Mouse (Mus musculus): ENCODE data around the gene Rbfox1. TPM values are rescaled to one million over a fixed set of nuclear protein-coding genes. Genes with fewer than 3 reads are reported as not detected.
A peak's percentile ranks its signal among the peaks of the same experiment; 100 is the strongest.

Rbfox1 gene
- polyA plus RNA-seq, 1 experiment from 2014 or later, result 4.6 TPM

DNA sequence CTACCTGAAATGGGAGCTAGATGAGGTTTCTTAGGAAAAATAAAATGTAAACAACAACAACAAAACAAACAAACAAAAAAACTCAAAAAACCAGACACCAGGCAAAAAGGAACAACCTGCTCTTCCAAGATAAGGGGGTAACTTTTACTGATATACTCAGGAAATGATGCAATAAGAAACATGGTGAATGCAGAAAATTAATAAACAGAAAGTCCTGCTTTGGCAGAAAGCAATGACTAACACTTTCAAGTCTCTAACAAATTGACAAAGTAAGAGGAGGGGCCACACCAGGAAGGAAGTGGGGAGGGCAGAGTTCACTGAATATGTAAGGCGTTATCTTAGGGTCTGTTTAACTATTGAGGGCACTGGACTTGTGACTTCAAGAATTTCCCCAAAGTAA lies 234.3 kb downstream of the Rbfox1 start:
- no peaks in the 10 kb centered on the region for H3K27me3 ChIP-seq (ENCODE audit: control insufficient read depth, insufficient read depth, low read length)
- H3K4me3 ChIP-seq (ENCODE audit: low read depth, low read length), result no peak overlapping the region
- DNase-seq (ENCODE audit: low spot score) (peak; percentile 5), ATAC-seq (replicated peaks; ENCODE audit: low FRiP score) (no peak)
- H3K9ac ChIP-seq (ENCODE audit: low read length), result no peak overlapping the region
- no peaks in the 10 kb centered on the region for H3K4me1 ChIP-seq (replicated peaks; ENCODE audit: control insufficient read depth, insufficient read depth, low read length)
- no peaks in the 10 kb centered on the region for H3K9me3 ChIP-seq (ENCODE audit: control insufficient read depth, low read length)
- no peak overlapping the region for H3K4me2 ChIP-seq (ENCODE audit: low read depth, low read length, severe bottlenecking)
- no peak overlapping the region for H3K27ac ChIP-seq (ENCODE audit: low read depth, low read length)
- WGBS, result 65% methylated on average over 1 of the region's 1 CpGs
- no peaks in the 10 kb centered on the region for H3K36me3 ChIP-seq (ENCODE audit: control insufficient read depth, insufficient read depth, low read length)

DNA sequence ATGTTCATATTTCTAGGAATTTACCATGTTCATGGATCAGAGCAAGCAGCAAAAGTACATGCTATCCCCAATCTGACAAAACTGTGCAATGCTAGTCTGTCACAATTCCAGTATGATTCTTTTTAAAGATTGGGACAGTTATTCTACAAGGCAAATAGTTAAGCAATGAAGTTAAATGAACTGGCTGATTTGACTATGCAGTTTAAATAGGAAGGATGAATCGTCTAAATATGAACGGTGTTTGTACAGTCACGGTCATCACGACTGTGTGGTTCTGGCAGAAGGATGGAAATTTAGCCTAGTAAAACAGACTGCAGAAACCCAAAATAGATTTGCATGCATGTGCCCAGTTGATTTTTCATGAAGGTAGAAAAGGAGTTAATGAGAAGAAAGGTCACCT lies 236.1 kb downstream of the Rbfox1 start:
- 95% methylated on average over 4 of the region's 4 CpGs for WGBS
- Histone ChIP-seq H3K9me3 (ENCODE audit: control insufficient read depth, low read length) (no peaks in the 10 kb centered on the region), H3K4me2 (ENCODE audit: low read depth, low read length, severe bottlenecking) (no peak overlapping the region), H3K27me3 (ENCODE audit: control insufficient read depth, insufficient read depth, low read length) (no peaks in the 10 kb centered on the region), H3K4me1 (replicated peaks; ENCODE audit: control insufficient read depth, insufficient read depth, low read length) (no peaks in the 10 kb centered on the region), H3K4me3 (ENCODE audit: low read depth, low read length) (no peak overlapping the region), H3K9ac (ENCODE audit: low read length) (no peak overlapping the region), H3K27ac (ENCODE audit: low read depth, low read length) (no peak overlapping the region), H3K36me3 (ENCODE audit: control insufficient read depth, insufficient read depth, low read length) (no peaks in the 10 kb centered on the region)
- DNase-seq (ENCODE audit: low spot score), result no peak
- ATAC-seq (replicated peaks; ENCODE audit: low FRiP score), result no peak

DNA sequence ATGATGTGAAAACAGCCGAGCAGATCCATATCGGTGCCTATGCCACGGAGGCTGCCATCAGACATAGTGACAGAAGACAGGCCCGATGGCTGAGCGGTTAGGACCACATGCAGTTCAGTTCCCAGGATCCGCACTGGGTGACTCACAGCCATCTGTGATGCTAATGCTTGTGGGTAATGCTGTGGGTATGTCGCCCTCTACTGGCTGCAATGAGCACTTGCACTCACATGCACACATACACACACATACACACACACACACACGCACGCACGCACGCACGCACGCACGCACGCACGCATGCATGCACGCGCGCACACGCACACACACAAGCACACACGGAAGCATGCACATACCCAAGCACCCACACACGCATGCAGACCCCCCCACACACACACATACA lies 237.7 kb downstream of the Rbfox1 start:
- no peaks in the 10 kb centered on the region for H3K9me3 ChIP-seq (ENCODE audit: control insufficient read depth, low read length)
- H3K9ac ChIP-seq (ENCODE audit: low read length), result no peak overlapping the region
- no peak overlapping the region for H3K27ac ChIP-seq (ENCODE audit: low read depth, low read length)
- ATAC-seq (replicated peaks; ENCODE audit: low FRiP score) (no peak), DNase-seq (ENCODE audit: low spot score) (peak; percentile 35)
- no peaks in the 10 kb centered on the region for H3K27me3 ChIP-seq (ENCODE audit: control insufficient read depth, insufficient read depth, low read length)
- WGBS, result 96% methylated on average over 22 of the region's 22 CpGs
- no peaks in the 10 kb centered on the region for H3K36me3 ChIP-seq (ENCODE audit: control insufficient read depth, insufficient read depth, low read length)
- no peaks in the 10 kb centered on the region for H3K4me1 ChIP-seq (replicated peaks; ENCODE audit: control insufficient read depth, insufficient read depth, low read length)
- H3K4me3 ChIP-seq (ENCODE audit: low read depth, low read length), result no peak overlapping the region
- no peak overlapping the region for H3K4me2 ChIP-seq (ENCODE audit: low read depth, low read length, severe bottlenecking)

DNA sequence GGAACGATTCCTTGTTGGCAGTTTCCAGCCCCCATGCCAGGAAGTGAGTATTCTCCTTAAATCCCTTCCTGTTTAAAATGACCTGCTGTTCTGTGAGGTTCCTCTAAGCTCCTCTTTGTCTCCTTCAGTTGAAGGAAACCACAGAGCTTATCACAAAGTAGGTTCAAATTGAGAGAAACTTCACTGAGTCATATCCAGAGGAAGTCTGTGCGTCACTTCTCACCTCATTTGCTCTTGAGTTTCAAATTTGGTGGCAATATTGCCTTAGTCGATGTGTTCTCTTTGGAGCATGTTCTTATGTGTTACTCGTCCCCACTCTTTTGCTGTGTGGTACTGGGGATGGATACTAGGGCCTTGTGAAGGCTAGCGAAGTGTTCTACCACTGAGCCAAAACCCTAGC lies 243.2 kb downstream of the Rbfox1 start:
- Histone ChIP-seq H3K4me3 (ENCODE audit: low read depth, low read length) (no peak overlapping the region), H3K27ac (ENCODE audit: low read depth, low read length) (no peak overlapping the region), H3K9ac (ENCODE audit: low read length) (no peak overlapping the region), H3K4me2 (ENCODE audit: low read depth, low read length, severe bottlenecking) (no peak overlapping the region), H3K9me3 (ENCODE audit: control insufficient read depth, low read length) (no peaks in the 10 kb centered on the region), H3K4me1 (replicated peaks; ENCODE audit: control insufficient read depth, insufficient read depth, low read length) (no peaks in the 10 kb centered on the region), H3K27me3 (ENCODE audit: control insufficient read depth, insufficient read depth, low read length) (no peaks in the 10 kb centered on the region), H3K36me3 (ENCODE audit: control insufficient read depth, insufficient read depth, low read length) (no peaks in the 10 kb centered on the region)
- WGBS, result 72% methylated on average over 5 of the region's 5 CpGs
- no peak for ATAC-seq (replicated peaks; ENCODE audit: low FRiP score)
- peak; percentile 13 for DNase-seq (ENCODE audit: low spot score)

DNA sequence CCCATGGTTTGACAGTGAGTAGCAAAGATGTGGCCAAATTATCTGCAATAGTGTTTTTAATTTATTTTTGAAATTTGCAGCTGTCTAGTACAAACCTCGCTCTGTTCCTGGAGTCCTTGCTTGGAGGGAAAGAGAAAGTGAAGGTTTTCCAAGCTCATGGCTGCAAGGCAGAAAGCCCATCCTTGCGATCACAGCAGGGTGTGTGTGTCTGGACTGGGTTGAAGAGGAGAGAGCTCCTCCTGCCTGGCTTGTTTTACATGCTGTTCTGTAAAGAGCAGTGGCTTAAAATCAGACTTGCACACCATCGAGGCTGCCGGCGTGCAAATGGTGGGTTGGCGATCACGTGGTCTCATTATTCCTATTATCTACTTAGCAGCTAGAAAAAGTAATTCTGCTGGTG lies 249.9 kb downstream of the Rbfox1 start:
- DNase-seq (ENCODE audit: low spot score), result no peak
- H3K9me3 ChIP-seq (ENCODE audit: control insufficient read depth, low read length), result no peaks in the 10 kb centered on the region
- H3K27ac ChIP-seq (ENCODE audit: low read depth, low read length), result no peak overlapping the region
- no peak overlapping the region for H3K4me2 ChIP-seq (ENCODE audit: low read depth, low read length, severe bottlenecking)
- no peaks in the 10 kb centered on the region for H3K27me3 ChIP-seq (ENCODE audit: control insufficient read depth, insufficient read depth, low read length)
- H3K9ac ChIP-seq (ENCODE audit: low read length), result no peak overlapping the region
- WGBS, result 87% methylated on average over 7 of the region's 7 CpGs
- no peak overlapping the region for H3K4me3 ChIP-seq (ENCODE audit: low read depth, low read length)
- H3K36me3 ChIP-seq (ENCODE audit: control insufficient read depth, insufficient read depth, low read length), result no peaks in the 10 kb centered on the region
- no peak for ATAC-seq (replicated peaks; ENCODE audit: low FRiP score)
- no peaks in the 10 kb centered on the region for H3K4me1 ChIP-seq (replicated peaks; ENCODE audit: control insufficient read depth, insufficient read depth, low read length)

DNA sequence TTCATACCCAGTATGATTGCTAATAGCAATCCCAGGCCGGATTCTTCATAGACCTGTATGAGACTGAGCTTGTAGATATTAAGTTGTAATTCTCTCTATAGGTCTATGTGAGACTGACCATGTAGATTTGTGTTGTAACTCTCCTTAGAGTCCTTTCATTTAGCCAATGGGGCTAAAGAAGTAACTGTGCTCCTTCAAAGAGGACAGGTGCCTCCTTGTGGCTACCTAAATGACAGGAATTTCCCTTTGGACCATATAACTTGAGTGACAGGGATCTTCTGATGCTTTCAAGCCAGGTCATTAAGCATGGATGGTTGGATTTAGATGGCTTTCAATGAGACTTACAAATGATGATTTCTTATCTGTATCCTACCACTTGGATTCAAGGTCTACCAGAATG lies 254.3 kb downstream of the Rbfox1 start:
- Histone ChIP-seq H3K27me3 (ENCODE audit: control insufficient read depth, insufficient read depth, low read length) (no peaks in the 10 kb centered on the region), H3K9ac (ENCODE audit: low read length) (no peak overlapping the region), H3K36me3 (ENCODE audit: control insufficient read depth, insufficient read depth, low read length) (no peaks in the 10 kb centered on the region), H3K9me3 (ENCODE audit: control insufficient read depth, low read length) (no peaks in the 10 kb centered on the region), H3K4me2 (ENCODE audit: low read depth, low read length, severe bottlenecking) (no peak overlapping the region), H3K4me3 (ENCODE audit: low read depth, low read length) (no peak overlapping the region), H3K4me1 (replicated peaks; ENCODE audit: control insufficient read depth, insufficient read depth, low read length) (no peaks in the 10 kb centered on the region), H3K27ac (ENCODE audit: low read depth, low read length) (no peak overlapping the region)
- ATAC-seq (replicated peaks; ENCODE audit: low FRiP score), result no peak
- DNase-seq (ENCODE audit: low spot score), result no peak
- WGBS, result 88% methylated on average over 1 of the region's 1 CpGs

DNA sequence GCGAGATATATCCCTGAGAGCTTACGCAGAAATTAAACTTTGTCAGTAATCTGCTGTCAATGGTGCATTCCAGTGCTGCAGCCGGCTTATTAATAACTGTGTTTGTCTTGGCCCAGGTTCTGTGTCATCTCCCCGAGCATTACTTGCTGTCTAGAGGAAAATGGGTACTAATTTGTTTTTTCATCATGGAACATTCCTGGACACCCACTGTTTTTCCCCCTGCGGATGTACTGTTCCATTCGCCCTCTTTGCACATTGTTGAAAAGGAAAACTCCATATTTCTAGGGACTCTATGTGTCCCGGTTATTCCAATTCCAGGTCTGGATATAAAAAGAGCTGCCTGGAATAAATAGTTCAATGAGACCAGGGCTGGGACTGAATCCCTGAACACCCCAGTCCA lies 262.8 kb downstream of the Rbfox1 start:
- H3K4me3 ChIP-seq (ENCODE audit: low read depth, low read length), result no peak overlapping the region
- DNase-seq (ENCODE audit: low spot score) (no peak), ATAC-seq (replicated peaks; ENCODE audit: low FRiP score) (no peak)

DNA sequence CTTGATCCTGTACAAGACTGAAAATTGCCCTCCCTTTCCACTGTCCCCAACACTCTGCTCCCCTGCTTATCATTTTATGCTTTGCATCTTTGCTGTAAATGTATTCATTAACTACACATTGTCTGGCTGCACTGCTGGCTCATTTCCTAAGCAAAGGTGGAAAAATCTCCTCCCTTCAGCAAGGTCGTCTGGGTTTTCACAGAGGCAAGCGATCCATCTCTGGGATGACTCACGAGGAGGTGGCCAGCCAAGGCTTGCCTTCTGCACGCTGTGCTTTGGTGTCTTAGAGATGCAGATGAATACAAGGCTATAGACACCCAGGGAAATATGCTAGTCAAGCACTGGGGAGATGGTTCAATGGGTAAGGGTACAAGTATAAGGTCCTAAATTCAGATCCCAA lies 264.2 kb downstream of the Rbfox1 start:
- WGBS, result 85% methylated on average over 4 of the region's 4 CpGs
- Histone ChIP-seq H3K27ac (ENCODE audit: low read depth, low read length) (no peak overlapping the region), H3K9ac (ENCODE audit: low read length) (no peak overlapping the region), H3K36me3 (ENCODE audit: control insufficient read depth, insufficient read depth, low read length) (no peaks in the 10 kb centered on the region), H3K4me1 (replicated peaks; ENCODE audit: control insufficient read depth, insufficient read depth, low read length) (no peaks in the 10 kb centered on the region), H3K4me3 (ENCODE audit: low read depth, low read length) (no peak overlapping the region), H3K27me3 (ENCODE audit: control insufficient read depth, insufficient read depth, low read length) (no peaks in the 10 kb centered on the region), H3K9me3 (ENCODE audit: control insufficient read depth, low read length) (no peaks in the 10 kb centered on the region), H3K4me2 (ENCODE audit: low read depth, low read length, severe bottlenecking) (no peak overlapping the region)
- DNase-seq (ENCODE audit: low spot score) (no peak), ATAC-seq (replicated peaks; ENCODE audit: low FRiP score) (no peak)

More for the DNA sequence above, 262.8 kb downstream of the Rbfox1 start:
- H3K36me3 ChIP-seq (ENCODE audit: control insufficient read depth, insufficient read depth, low read length), result no peaks in the 10 kb centered on the region
- H3K27ac ChIP-seq (ENCODE audit: low read depth, low read length), result no peak overlapping the region
- H3K4me2 ChIP-seq (ENCODE audit: low read depth, low read length, severe bottlenecking), result no peak overlapping the region
- H3K9me3 ChIP-seq (ENCODE audit: control insufficient read depth, low read length), result no peaks in the 10 kb centered on the region
- no peak overlapping the region for H3K9ac ChIP-seq (ENCODE audit: low read length)
- no peaks in the 10 kb centered on the region for H3K4me1 ChIP-seq (replicated peaks; ENCODE audit: control insufficient read depth, insufficient read depth, low read length)
- 84% methylated on average over 7 of the region's 7 CpGs for WGBS
- H3K27me3 ChIP-seq (ENCODE audit: control insufficient read depth, insufficient read depth, low read length), result no peaks in the 10 kb centered on the region

DNA sequence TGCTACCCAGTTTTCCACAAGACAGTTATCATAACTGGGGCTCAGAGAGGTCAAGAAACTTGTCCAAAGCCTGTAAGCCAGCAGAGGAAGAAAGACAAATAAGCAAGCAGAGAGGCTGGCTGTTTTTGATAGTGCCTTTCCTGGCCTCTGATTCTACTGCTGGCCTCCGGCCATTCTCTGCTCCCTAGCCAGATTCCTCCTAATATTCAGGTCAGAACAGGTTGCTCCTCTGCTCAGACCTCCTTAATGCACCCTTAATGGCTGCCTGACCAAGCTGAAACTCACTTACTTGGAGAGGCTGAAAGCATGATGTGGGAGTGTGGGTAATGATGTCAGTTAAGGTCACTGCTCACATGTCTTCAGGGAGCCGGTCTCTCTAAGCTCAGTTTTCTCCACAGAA lies 270.4 kb downstream of the Rbfox1 start:
- Histone ChIP-seq H3K4me2 (ENCODE audit: low read depth, low read length, severe bottlenecking) (no peak overlapping the region), H3K27ac (ENCODE audit: low read depth, low read length) (no peak overlapping the region), H3K4me3 (ENCODE audit: low read depth, low read length) (no peak overlapping the region), H3K36me3 (ENCODE audit: control insufficient read depth, insufficient read depth, low read length) (no peaks in the 10 kb centered on the region), H3K9ac (ENCODE audit: low read length) (no peak overlapping the region), H3K9me3 (ENCODE audit: control insufficient read depth, low read length) (no peaks in the 10 kb centered on the region), H3K27me3 (ENCODE audit: control insufficient read depth, insufficient read depth, low read length) (no peaks in the 10 kb centered on the region), H3K4me1 (replicated peaks; ENCODE audit: control insufficient read depth, insufficient read depth, low read length) (no peaks in the 10 kb centered on the region)
- no peak for DNase-seq (ENCODE audit: low spot score)
- WGBS, result 90% methylated on average over 2 of the region's 2 CpGs
- ATAC-seq (replicated peaks; ENCODE audit: low FRiP score), result no peak

Data from forebrain, embryonic 11.5 days (tissue).